Mouse (Mus musculus) stomach, postnatal 0 days (tissue): Measurements from ENCODE around the gene Lhfpl5. TPM values are rescaled to one million over a fixed set of nuclear protein-coding genes. Genes with fewer than 3 reads are reported as not detected.
"Not testable (repeated sequence)": the region's sequence is repeated elsewhere in the genome, so short reads cannot be mapped to it uniquely, and the experiment has no call there.

Experiments
- ATAC-seq: fragments of 200-750 bp; cut with Nextera tagmentation; 2 replicates; pipeline ENCODE4 v1.8.0; 2017; ENCODE audit not compliant: low FRiP score, low TSS enrichment
- DNase-seq: peaks from one replicate; pipeline ENCODE4 v3.0.0-alpha.2; 2016; ENCODE audit warnings: low spot score
- H3K27ac ChIP-seq: fragments of 300-500 bp; sonication (generic); replicated peaks from 2 replicates; pipeline ENCODE4 v1.5.1; 2014; ENCODE audit warnings: mild to moderate bottlenecking, control low read depth
- H3K27me3 ChIP-seq: fragments of 300-500 bp; sonication (generic); 2 replicates; pipeline ENCODE4 v1.6.1; 2014; ENCODE audit warnings: low read length; ENCODE audit not compliant: control insufficient read depth, insufficient read depth
- H3K36me3 ChIP-seq: fragments of 300-500 bp; sonication (generic); 2 replicates; pipeline ENCODE4 v1.6.1; 2014; ENCODE audit warnings: low read length, mixed read lengths; ENCODE audit not compliant: control insufficient read depth, insufficient read depth
- H3K4me1 ChIP-seq: fragments of 300-500 bp; sonication (generic); replicated peaks from 2 replicates; pipeline ENCODE4 v1.6.1; 2014; ENCODE audit warnings: antibody characterized with exemption; ENCODE audit not compliant: control insufficient read depth, insufficient read depth
- H3K4me2 ChIP-seq: fragments of 300-500 bp; sonication (generic); replicated peaks from 2 replicates; pipeline ENCODE4 v1.6.1; 2014; ENCODE audit warnings: low read depth, mild to moderate bottlenecking, control low read depth, moderate library complexity
- H3K4me3 ChIP-seq: fragments of 300-500 bp; sonication (generic); 2 replicates; pipeline ENCODE4 v1.5.1; 2014; ENCODE audit warnings: low read depth, low read length, control low read depth
- H3K9ac ChIP-seq: fragments of 300-500 bp; sonication (generic); 2 replicates; pipeline ENCODE4 v1.6.1; 2014; ENCODE audit warnings: mild to moderate bottlenecking, low read length, control low read depth, mixed read lengths
- H3K9me3 ChIP-seq: fragments of 300-500 bp; sonication (generic); 2 replicates; pipeline ENCODE4 v1.6.1; 2016; ENCODE audit warnings: low read length; ENCODE audit not compliant: control insufficient read depth
- CTCF ChIP-seq: IDR thresholded peaks from 2 replicates; pipeline ENCODE4 v1.5.1; 2016; ENCODE audit warnings: antibody characterized with exemption, low read depth, mild to moderate bottlenecking, moderate library complexity
- EP300 ChIP-seq: optimal IDR thresholded peaks from 2 replicates; pipeline ENCODE3; 2016; ENCODE audit warnings: antibody characterized with exemption
- WGBS: fragments of 180-500 bp; shearing (Covaris S2); extraction: QIAGEN DNeasy Blood & Tissue Kit; methylation state at CpG from one replicate; pipeline ENCODE4 v1.1.7; 2014; 5-methylcytosine and 5-hydroxymethylcytosine counted together
- polyA plus RNA-seq: library from polyadenylated mRNA; unstranded; fragments of >200 nt; fragmentation: Nextera tagmentation; extraction: Ambion mirVana; gene quantifications from 2 replicates; pipeline ENCODE4 v1.2.1, GENCODE M21; 2015

Lhfpl5 gene
- polyA plus RNA-seq, 1 experiment from 2014 or later = 0.98 TPM

DNA sequence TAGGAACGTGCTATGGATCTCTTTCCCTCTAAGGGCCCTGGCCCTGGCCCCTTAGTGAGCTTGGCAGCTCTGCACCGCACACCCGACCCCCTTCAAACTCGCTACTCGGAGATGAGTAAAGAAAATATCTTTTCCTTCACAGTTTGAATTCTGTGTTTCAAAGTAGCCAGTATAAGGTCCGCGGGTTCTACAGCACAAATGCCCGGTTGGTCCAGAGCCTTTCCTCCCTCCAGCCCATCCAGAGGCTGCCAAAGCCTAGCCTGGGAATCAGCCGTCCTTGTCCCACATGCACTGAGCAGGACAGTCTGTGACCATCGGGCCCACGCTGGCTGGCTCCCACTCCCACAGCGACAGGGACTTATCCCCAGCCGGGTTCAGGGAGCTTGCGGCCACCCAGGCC lies 26.3 kb upstream of the Lhfpl5 start, which contains the start of gene Clpsl2:
Gene Clpsl2, plus strand, starts transcription at position 301 of the 400 bp plus-strand sequence.
- Histone ChIP-seq H3K4me1 (no peaks in the 10 kb centered on the region), H3K27me3 (no peaks in the 10 kb centered on the region), H3K4me2 (no peak within 1 kb of the TSS), H3K36me3 (no peaks in the 10 kb centered on the region), H3K4me3 (no peak within 1 kb of the TSS), H3K27ac (no peak within 1 kb of the TSS), H3K9ac (no peak within 1 kb of the TSS), H3K9me3 (no peaks in the 10 kb centered on the region)
- ATAC-seq (no peak), DNase-seq (no peak)
- TF ChIP-seq EP300 (no peak), CTCF (no peak)
- 80% methylated on average over 14 of the region's 14 CpGs for WGBS

DNA sequence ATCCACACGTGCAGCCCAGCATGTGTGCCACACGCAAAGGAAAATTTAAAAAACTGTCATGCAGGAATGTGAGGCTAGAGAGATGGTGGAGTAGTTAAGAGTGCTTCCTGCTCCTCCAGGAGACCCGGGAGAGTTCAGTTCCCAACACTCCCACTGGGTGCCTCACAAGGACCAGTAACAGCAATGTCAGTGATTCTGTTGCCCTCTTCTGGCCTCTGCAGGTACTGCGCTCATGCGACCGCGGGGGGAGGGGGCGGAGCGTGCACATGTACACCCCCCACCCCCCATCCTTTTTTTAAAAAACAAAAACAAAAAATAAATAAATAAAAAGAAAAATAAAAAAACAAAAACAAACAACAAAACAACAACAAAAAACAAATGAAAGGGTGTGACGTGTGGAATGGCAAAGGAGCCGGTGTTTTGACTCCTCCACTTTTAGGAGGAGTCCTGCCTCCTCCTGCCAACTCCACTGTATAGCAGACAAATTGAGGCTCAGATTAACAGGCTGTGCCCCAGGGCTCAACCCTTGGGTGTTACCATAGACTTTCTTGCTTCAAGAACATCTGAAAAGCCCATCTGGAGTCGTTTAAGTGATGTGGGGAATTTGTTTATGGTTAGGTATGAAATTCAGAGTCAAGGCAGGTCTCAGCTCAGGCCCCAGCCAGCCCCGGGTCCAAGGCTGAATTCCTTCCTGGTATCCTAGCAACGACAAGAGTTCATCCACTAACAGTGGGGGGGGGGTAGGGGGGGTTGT lies 22.2 kb upstream of the Lhfpl5 start:
- H3K27ac ChIP-seq = no peak overlapping the region
- TF ChIP-seq CTCF (peak; percentile 96), EP300 (no peak)
- no peaks in the 10 kb centered on the region; the same call in 1 of the 2 replicates for H3K4me1 ChIP-seq
- no peaks in the 10 kb centered on the region for H3K36me3 ChIP-seq
- peak; percentile 53; the same call in 1 of the 2 replicates for ATAC-seq
- no peak overlapping the region for H3K9ac ChIP-seq
- no peaks in the 10 kb centered on the region for H3K9me3 ChIP-seq
- H3K4me2 ChIP-seq = no peak overlapping the region
- no peak overlapping the region for H3K4me3 ChIP-seq
- WGBS = 4% methylated on average over 14 of the region's 14 CpGs
- peak; percentile 85 for DNase-seq
- no peaks in the 10 kb centered on the region for H3K27me3 ChIP-seq

DNA sequence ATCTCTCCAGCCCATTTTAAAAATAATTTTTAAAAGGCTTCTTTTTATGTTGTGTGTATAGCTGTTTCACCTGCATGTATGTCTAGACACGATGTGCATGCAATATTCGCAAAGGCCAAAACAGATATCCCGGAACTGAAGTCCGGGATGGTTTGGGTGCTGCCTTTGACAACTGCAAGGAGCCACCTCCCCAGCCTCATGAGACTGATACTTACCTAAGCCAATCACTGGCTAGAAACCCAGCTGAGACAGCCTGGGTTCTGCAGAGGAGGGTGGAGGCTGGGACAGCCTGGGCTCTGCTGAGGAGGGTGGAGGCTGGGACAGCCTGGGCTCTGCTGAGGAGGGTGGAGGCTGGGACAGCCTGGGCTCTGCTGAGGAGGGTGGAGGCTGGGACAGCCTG lies 21.4 kb upstream of the Lhfpl5 start:
- ATAC-seq, H3K27ac ChIP-seq, H3K4me2 ChIP-seq, H3K36me3 ChIP-seq, H3K9ac ChIP-seq, DNase-seq, H3K4me3 ChIP-seq, H3K9me3 ChIP-seq, H3K27me3 ChIP-seq, H3K4me1 ChIP-seq: not testable (repeated sequence)
- 90% methylated on average over 4 of the region's 4 CpGs for WGBS

DNA sequence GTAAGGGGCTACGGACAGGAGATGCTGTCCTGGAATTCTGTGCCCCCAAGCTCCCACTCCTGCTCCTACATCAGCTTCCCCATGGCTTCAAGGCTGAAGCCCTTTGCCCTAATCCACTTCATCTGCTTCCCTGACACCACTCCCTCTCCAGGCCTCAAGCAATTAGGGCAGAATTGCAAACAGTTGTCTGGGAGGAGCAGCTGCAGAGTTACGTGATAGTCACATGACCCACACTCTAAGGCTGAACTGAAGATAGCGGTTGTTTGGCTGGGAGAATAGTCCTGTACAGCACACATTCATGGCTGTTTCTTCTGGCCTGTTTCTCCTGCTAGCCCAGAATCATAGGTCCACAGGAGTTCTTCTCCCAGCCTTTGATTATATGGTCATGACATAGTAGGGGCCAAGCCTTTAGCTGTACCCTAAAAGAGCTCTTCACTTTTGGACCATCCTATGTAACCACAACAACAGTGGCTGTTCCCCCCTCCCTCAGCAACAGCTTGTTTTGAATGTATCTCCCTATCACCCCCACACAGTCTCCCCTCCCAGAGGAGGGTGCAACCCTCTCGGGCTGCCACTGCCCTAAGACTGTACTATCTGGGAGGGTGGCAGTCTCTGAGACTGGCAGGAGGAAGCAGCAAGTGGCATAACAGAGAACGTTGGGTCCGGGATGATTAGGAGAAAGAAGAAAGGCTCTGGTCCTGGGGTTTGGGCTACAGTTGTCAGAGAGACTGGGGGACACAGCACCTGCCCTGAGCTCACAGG lies 18.6 kb upstream of the Lhfpl5 start:
- Histone ChIP-seq H3K36me3 (no peaks in the 10 kb centered on the region), H3K9ac (no peak overlapping the region), H3K27me3 (no peaks in the 10 kb centered on the region), H3K9me3 (no peaks in the 10 kb centered on the region), H3K27ac (peak overlapping the region; percentile 35; the same call in 1 of the 2 replicates), H3K4me2 (no peak overlapping the region), H3K4me1 (no peaks in the 10 kb centered on the region; the same call in 1 of the 2 replicates), H3K4me3 (no peak overlapping the region)
- ATAC-seq (peak; percentile 64), DNase-seq (peak; percentile 63)
- 36% methylated on average over 6 of the region's 6 CpGs for WGBS
- TF ChIP-seq EP300 (no peak), CTCF (no peak)

DNA sequence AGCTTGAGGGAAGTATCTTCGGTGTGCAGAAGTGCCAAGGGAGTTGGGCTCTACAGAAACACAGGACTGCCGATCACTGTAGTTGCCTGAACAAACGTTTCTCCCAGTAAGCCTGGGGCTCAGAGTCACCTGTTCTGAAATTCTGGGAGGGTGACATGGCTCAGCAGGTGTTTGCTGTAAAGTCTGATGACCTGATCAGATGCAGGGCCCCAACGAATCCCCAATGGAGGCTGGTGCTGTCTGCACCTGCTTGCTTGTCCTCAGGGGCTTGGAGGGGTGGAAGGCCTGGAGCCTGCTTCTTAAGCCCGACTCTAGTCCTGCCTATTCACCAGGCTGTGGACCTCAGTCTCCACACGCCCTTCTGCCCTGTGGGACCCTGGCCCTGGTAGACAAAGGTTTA lies 17.7 kb upstream of the Lhfpl5 start:
- Histone ChIP-seq H3K4me1 (no peaks in the 10 kb centered on the region; the same call in 1 of the 2 replicates), H3K9me3 (no peaks in the 10 kb centered on the region), H3K4me3 (no peak overlapping the region), H3K4me2 (no peak overlapping the region), H3K36me3 (no peaks in the 10 kb centered on the region), H3K27me3 (no peaks in the 10 kb centered on the region), H3K27ac (no peak overlapping the region), H3K9ac (no peak overlapping the region)
- 64% methylated on average over 6 of the region's 6 CpGs for WGBS
- ATAC-seq (no peak), DNase-seq (no peak)
- TF ChIP-seq CTCF = no peak
- no peak for TF ChIP-seq EP300

DNA sequence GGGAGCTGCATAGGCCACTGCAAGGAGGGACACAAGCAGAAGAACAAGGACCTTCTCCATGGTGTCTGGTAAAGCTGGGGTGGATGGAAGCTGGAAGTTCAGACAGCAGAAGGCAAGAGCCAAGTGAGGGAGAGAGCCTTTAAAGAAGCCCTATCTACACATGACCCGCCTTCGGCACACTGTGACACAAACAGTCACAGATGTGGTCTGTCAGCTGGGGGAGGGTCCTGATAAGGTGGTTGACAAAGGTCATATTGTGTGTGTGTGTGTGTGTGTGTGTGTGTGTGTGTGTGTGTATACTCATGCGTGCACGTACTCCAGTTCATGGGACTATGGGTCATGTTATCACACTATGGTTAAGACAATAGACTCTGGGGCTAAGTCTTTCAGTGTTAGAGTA lies 14.8 kb upstream of the Lhfpl5 start, which contains the start of gene Clps:
Gene Clps, minus strand, starts transcription at position 169 of the 400 bp plus-strand sequence.
- peak; percentile 64 for ATAC-seq
- TF ChIP-seq CTCF (no peak), EP300 (no peak)
- Histone ChIP-seq H3K27ac (peak within 1 kb of the TSS; percentile 45), H3K9me3 (no peaks in the 10 kb centered on the region), H3K9ac (0 out of 2 replicates have a peak within 1 kb of the TSS, but pooled peaks have one; percentile 4), H3K36me3 (no peaks in the 10 kb centered on the region), H3K4me2 (peak within 1 kb of the TSS; percentile 27; the same call in 1 of the 2 replicates), H3K27me3 (no peaks in the 10 kb centered on the region), H3K4me1 (no peaks in the 10 kb centered on the region; the same call in 1 of the 2 replicates), H3K4me3 (peak within 1 kb of the TSS; percentile 14; the same call in 1 of the 2 replicates)
- DNase-seq = peak; percentile 81
- WGBS = 54% methylated on average over 4 of the region's 4 CpGs
